Mouse (Mus musculus) lung, adult 2 months (tissue): Measurements from ENCODE around the gene Zfp961. TPM values are rescaled to one million over a fixed set of nuclear protein-coding genes. Genes with fewer than 3 reads are reported as not detected.

Experiments
- DNase-seq: peaks from one replicate; pipeline ENCODE4 v3.0.0; 2022
- H3K4me1 ChIP-seq: fragments of 200-500 bp; 2 replicates; pipeline ENCODE4 v1.6.1; 2011; ENCODE audit warnings: low read length; ENCODE audit not compliant: control insufficient read depth, insufficient read depth
- H3K4me3 ChIP-seq: fragments of 200-500 bp; replicated peaks from 2 replicates; pipeline ENCODE3; 2011; ENCODE audit warnings: low read depth, mild to moderate bottlenecking, control low read depth, low read length; ENCODE audit errors: extremely low read depth
- CTCF ChIP-seq: fragments of 200-500 bp; IDR thresholded peaks from 2 replicates; pipeline ENCODE4 v1.5.1; 2011; ENCODE audit warnings: mild to moderate bottlenecking, low read length, control low read depth; ENCODE audit not compliant: insufficient read depth
- POLR2A ChIP-seq: fragments of 200-500 bp; IDR thresholded peaks from 2 replicates; pipeline ENCODE4 v1.6.1; 2011; ENCODE audit warnings: low read depth, mild to moderate bottlenecking, control low read depth, low read length, borderline replicate concordance; ENCODE audit errors: extremely low read depth
- WGBS: fragments of 180-500 bp; shearing (Covaris S2); methylation state at CpG from one replicate; pipeline ENCODE4 v1.1.7; 2018; 5-methylcytosine and 5-hydroxymethylcytosine counted together
- polyA plus RNA-seq: library from polyadenylated mRNA; depleted of rRNA; stranded (reverse); fragments of >200 nt; gene quantifications from 2 replicates; pipeline ENCODE4 v1.2.3, GENCODE M21; 2012

The Zfp961 gene
- polyA plus RNA-seq, 1 experiment = 5.2 TPM

- Histone ChIP-seq H3K4me1 (no peaks in the 10 kb centered on the region), H3K4me3 (no peak overlapping the region)
- TF ChIP-seq POLR2A (no peak), CTCF (no peak)
- 49% methylated on average over 4 of the region's 4 CpGs for WGBS
- no peak for DNase-seq
These were observed 30.6 kb downstream of the Zfp961 start for GRCm38 (mm10) chr8:71981456-71981855.

DNA sequence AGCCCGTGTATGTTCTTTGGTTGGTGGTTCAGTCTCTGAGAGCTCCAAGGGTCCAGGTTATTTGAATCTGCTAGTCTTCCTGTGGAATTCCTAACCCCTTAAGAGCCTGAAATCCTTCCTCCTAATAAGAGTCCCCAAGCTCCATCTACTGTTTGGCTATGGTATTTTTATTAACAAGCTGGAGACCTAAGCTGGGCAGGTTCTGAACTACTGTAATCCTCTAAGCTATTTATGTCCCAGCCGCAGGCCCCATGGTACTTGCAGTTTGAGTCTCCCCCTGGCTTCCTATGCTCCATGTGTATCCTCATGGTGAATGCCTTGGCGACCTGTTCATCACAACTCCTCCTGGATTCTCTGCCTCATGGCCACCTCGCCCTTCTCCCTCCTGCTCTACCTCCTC is 33.8 kb downstream of the Zfp961 start:
- no peak for DNase-seq
- H3K4me3 ChIP-seq = no peak overlapping the region
- H3K4me1 ChIP-seq = no peaks in the 10 kb centered on the region
- 49% methylated on average over 4 of the region's 4 CpGs for WGBS
- TF ChIP-seq CTCF (no peak), POLR2A (no peak)

DNA sequence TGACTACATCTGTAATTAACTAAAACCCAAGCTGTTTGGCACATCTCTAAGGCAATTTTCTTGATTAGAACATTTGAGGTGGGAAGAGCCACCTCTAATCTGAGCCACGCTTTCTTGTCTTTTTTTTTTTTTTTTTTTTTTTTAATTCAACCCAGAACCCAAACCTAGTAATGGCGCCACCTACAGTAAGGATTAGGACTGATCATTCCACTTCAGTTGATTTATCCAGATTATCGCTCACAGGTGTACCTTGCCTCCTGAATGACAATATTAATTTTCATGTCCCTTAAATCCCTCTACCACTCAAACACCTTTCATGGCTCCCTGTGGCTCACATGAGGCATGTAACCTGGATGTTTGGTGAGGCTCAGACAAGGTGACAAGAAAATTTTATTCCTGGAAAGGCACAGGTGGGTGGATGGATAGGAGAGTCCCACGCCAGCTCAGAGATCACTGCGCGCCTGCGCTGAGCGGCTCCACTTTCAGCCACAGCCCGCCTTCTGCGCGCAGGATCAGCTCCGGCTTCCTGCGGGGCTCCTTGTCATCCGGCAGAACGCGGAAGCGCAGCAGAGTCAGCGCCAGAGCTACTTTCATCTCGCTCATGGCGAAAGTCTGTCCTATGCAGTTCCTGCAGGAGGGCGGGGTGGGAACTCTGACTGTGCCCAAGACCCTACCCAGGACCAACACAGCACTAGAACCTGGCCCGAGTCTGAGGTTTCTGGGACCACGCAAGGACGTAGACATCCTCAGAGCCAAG is 37.5 kb downstream of the Zfp961 start:
- peak; percentile 45 for DNase-seq
- TF ChIP-seq CTCF (no peak), POLR2A (peak; percentile 68; the same call in 1 of the 2 replicates)
- Histone ChIP-seq H3K4me3 (peak overlapping the region; percentile 65), H3K4me1 (no peaks in the 10 kb centered on the region)
- WGBS = 10% methylated on average over 24 of the region's 24 CpGs

DNA sequence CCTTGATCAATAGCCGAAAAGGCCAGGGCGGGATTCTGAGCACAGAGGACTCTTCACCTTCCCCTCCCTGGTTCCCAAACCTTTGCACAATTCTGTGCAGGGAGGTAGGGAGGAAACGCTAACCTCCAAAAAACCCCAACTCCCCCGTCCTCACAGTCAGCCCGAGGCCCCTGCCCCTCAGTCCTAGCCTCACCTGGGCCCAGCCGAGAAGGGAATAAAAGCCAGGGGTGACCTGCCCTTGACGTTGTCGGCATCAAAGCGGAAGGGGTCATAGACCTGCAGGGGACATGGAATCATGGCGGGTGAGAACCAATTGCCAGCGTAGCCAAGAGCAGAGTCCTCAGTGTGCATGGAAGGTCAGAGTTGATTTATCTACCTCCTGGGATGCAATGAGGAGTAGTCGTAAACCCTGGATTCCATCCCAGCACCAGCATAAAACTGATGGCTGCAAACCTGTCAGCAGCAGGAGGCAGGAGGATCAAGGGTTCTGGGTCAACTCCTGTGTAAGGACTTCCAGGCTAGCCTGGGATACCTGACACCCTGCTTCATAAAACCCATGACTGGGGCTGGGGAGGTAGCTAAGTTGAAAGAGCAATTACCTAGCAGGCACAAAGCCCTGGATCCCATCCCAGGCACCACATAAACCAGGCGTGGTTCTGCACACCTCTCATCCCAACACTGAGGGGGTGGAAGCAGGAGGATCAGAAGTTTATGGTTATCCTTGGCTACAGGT is 38.2 kb downstream of the Zfp961 start:
- 63% methylated on average over 13 of the region's 13 CpGs for WGBS
- Histone ChIP-seq H3K4me3 (peak overlapping the region; percentile 65), H3K4me1 (no peaks in the 10 kb centered on the region)
- TF ChIP-seq POLR2A (no peak), CTCF (no peak)
- no peak for DNase-seq

DNA sequence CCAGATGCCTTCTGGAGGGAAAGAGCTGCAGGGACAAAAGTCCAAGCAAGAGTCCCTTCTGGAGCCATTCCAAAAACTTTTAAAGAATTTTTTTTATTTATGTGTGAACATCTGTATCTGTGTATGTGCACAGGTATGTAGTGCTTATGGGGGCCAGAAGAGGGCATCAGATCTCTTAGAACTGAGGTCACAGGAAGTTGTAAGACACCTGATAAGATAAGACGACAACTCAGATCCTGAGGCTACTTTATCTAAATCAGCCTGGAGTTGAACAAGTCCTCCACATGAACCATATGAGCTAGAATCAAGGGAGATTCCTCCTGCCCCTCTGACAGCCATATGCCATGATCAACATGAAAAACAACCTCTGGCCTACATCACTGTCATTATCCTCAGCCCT is 48.6 kb downstream of the Zfp961 start:
- H3K4me1 ChIP-seq = no peaks in the 10 kb centered on the region
- no peak for DNase-seq
- WGBS = 56% methylated on average over 1 of the region's 1 CpGs
- H3K4me3 ChIP-seq = no peak overlapping the region
- no peak for TF ChIP-seq CTCF
- TF ChIP-seq POLR2A = no peak

DNA sequence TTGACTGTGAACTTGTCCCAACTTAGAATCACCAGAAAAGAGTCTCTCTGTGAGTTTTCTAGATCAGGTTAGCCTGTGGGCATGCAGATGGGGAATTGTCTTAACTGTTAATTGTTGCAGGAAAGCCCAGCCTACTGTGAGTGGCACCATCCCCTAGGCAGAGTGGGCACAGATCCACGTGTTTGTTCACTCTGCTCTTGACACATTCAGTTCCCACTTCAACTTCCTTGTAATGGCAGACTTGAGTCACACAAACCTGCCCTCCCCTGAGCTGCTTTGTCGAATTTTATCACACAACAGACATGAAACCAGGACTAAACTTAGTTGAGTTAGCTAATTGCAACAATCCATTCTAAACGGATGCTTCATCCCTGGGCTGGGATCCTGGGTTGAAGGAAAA is 49.4 kb downstream of the Zfp961 start:
- H3K4me1 ChIP-seq = no peaks in the 10 kb centered on the region
- no peak overlapping the region for H3K4me3 ChIP-seq
- no peak for DNase-seq
- TF ChIP-seq POLR2A (no peak), CTCF (no peak)
- WGBS = 50% methylated on average over 3 of the region's 3 CpGs

GRCm38 (mm10) chr8:72002942-72003341 is 52.1 kb downstream of the Zfp961 start:
- no peak for DNase-seq
- no peak for TF ChIP-seq CTCF
- no peak for TF ChIP-seq POLR2A
- Histone ChIP-seq H3K4me1 (no peaks in the 10 kb centered on the region), H3K4me3 (no peak overlapping the region)

GRCm38 (mm10) chr8:72005912-72006311 is 55.1 kb downstream of the Zfp961 start:
- Histone ChIP-seq H3K4me3 (no peak overlapping the region), H3K4me1 (no peaks in the 10 kb centered on the region)
- TF ChIP-seq POLR2A (no peak), CTCF (no peak)
- no peak for DNase-seq
- WGBS = 77% methylated on average over 3 of the region's 3 CpGs

- DNase-seq = no peak
- Histone ChIP-seq H3K4me3 (no peak overlapping the region), H3K4me1 (no peaks in the 10 kb centered on the region)
- WGBS = 67% methylated on average over 1 of the region's 1 CpGs
- TF ChIP-seq CTCF = no peak
- no peak for TF ChIP-seq POLR2A
These were observed 55.9 kb downstream of the Zfp961 start for GRCm38 (mm10) chr8:72006763-72007162.

- TF ChIP-seq CTCF (no peak), POLR2A (no peak)
- DNase-seq = no peak
- Histone ChIP-seq H3K4me3 (no peak overlapping the region), H3K4me1 (no peaks in the 10 kb centered on the region)
- WGBS = 51% methylated on average over 3 of the region's 3 CpGs
These were observed 57.4 kb downstream of the Zfp961 start for GRCm38 (mm10) chr8:72008134-72008641.
